Mouse (Mus musculus) 416B (cell line): ENCODE measurements at regions not wholly inside any gene's neighbourhood (a gene's known extent, or its start where the extent isn't known, plus 50 kb on each side); places are given as distances from the start of the nearest gene placed in this dataset.
A peak's percentile ranks its signal among the peaks of the same experiment; 100 is the strongest.

Experiments used
- DNase-seq: peaks from one replicate; pipeline ENCODE4 v3.0.0; 2011; ENCODE audit warnings: low read depth

DNA sequence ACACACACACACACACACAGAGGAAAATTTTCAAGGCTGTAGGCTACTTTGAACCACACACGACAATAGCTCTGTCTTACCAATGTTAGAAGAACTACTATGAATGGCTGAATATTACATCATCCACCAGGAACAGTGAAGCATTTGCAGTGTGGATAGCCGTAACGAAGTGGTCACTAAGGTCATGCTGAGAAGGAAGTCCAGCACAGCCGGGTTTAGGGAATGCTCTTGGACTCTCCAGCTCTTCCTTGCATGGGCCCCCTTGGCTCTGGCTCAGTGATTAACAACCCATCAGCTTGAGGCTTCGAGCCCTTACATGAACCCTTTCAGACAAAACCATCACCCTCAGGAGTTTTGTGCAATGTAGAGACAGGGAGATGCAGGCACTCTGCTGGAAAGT is 245.3 kb downstream of the Adamts20 start:
- DNase-seq = no peak

DNA sequence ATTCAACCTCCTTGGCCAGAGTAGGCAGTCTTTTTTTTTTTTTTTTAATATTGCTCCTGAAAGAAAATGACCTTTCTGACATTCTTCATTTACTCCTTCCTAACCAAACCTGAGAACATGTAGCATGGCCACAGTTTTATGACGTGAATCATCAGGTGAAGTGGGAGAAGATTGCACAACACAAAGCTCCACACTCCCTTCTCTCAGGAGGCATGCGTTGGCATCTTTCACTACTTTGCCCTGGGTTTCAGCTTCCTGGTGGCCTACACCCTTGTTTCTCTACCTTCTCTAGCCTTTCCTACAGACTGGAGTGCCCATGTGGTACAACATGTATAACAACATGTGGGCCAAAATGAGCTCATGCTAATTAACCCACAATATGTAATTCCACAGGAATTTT is 248.5 kb downstream of the Adamts20 start:
- DNase-seq = no peak

DNA sequence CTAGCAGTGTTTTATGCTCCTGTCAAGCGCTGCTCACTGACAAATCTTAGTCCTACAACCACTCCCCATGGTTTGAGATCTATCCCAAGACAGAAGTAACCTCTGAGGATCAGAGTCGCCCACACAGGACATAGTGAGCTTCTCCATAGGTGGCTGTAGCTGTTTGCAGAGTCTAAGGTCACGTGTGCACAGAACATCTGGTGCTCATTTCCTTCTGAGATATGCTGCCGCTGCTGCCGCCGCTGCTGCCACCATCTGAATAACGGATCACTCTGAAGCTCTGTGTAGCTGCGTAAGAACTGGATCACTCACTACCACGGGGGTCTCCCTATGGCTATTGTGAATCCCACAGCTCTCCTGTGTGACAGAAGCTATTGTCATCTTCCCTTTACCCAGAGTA is 250.8 kb downstream of the Adamts20 start:
- peak; percentile 47 for DNase-seq

DNA sequence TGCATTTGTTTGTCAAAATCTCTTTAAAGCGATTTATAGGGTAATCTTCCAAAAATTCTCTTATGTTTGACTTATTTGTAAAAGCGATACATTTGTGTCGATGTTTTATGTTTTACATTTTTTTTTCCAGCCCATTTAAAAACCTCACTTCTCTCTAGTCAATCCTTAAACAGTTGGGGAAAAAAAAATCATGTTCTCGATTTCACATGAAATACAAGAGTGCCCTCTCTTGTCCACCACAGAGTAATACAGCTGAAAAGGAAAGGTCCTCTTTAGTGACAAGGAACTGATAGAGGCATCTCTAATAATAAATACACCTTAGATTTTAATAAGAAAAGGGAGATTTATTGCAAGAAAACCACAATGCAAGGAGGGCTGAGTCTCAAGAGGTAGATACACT is 251.8 kb downstream of the Adamts20 start:
- peak; percentile 65 for DNase-seq

DNA sequence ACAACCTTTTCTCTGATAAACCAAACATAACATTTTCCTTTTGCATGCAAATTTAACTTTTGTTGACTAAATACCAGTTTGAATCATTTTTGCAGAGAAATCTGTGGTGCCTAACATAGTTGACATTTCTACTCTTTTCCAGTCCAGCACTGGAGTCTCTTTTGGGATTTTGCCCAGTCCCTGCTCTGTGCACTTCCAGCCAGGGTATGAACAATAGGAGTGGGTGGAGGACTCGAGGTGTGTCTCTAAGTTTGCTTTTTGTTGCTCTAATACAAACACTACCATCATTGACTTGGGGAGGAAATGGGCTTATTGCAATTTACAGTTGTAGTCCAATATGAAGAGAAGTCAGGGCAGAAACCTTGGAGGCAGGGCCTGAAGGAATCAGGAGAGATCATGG is 256.7 kb downstream of the Adamts20 start:
- DNase-seq = no peak

DNA sequence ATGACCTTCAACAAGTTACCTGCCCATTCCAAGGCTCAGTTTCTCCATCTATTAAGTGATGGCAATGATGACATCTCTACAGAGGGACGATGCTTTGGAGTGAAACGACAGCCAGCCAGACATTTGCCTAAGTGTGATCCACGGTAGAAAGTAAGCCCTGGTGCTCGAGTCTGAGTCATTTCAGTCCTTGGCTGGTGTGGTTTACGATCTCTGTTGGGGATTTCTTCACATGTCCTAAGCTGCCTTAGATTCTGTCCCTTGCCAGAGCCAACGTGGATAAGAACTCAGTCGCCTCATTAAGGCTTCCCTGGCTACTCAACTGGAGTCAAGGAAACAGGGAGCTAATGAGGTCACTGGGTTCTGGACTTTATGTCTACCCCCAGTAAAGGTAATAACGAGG is 258.8 kb downstream of the Adamts20 start:
- no peak for DNase-seq

DNA sequence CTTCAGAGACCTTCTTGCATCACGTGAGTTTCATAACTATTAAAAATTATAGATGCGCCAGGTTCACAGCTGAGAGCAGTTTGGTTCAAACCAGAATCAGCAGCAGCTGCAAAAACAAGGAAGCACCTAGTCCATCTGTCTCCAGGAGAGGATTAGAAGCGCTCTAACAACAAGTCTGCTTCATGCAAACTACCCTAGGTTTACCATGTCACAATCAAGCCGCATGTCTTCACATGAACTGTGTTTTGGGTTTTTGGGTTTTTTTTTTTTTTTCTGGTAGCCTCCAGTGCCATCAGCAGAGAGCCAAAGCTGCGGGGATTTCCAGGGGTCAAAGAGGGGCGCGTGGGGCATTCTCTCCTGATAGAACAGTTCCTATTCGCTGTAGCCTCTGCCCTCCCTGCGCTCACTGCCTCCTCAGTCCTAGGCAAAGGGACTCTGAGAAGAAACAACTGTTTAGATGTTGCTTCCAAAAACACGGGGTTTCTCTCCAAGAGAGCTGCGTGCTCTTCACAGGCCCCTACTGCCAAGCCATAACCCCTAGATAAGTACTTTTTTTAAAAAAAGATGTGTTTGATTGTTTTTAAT is 259.8 kb downstream of the Adamts20 start:
- DNase-seq = no peak

DNA sequence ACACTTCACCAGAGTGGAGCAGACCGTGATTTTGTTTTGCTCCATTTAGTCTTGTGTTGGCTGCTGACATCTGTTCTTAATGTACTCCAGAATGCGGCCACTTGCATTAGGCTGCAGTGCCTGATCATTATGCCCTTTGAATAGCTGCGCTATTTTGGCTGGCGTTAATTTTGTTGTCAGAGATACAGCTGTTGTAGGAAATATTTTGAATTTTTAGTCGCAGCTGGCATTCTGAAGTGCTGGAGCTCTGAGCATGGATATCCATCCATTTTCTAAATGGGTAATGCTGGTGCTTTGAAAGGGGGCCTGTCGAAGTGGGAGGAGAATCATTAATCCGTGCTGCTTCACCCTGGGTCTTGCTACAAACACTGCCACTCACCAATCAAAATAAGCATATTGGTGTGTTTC is 275.1 kb downstream of the Adamts20 start:
- DNase-seq = no peak

DNA sequence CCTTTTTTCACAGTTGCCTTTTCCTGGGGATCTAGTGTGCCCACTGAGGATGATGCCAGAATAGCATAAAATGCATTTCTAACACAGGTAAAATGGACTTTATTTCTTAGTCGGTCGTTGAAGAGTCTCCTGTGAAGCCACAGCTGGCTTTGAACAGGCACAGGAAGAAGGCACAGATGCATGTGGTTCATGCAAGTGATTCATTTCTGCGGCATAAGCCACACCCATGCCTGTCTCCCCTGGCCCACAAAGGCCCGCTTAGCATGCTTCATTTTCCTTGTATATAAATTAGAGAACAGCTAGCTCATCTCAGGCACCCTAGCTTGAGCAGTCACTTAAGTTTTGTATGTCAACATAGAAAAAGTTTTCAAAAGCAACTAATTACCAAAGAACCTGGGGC is 277.6 kb downstream of the Adamts20 start:
- DNase-seq = no peak

DNA sequence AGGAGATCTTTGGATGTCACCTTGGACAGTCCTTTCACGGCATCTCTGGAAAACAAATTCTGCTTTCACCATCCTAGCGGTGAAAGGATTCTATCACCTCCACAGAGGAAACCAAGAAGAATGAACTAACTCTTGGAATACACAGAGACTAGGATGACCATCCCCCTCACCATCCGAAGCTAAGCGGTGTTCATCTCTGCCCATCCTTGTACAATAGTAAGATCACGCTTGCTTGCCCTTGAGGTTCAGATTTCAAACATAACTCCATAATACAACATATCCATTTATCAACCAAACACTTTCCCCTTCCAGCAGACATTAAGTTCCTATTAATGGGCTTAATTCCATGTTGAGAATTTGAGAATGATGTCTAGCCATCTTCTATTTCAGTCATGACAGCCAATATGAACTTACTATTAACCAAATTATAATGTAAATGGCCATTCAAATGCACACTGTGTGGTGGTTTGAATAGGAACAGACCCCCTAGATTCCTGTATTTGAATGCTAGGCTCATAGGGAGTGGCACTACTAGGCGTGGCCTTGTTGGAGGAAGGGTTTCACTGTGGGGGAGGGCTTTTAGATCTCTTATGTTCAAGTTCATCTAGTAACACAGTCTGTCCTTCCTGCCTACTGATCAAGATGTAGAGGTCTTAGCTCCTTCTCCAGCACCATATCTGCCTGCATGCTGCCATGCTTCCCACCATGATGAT is 281.4 kb downstream of the Adamts20 start:
- no peak for DNase-seq

DNA sequence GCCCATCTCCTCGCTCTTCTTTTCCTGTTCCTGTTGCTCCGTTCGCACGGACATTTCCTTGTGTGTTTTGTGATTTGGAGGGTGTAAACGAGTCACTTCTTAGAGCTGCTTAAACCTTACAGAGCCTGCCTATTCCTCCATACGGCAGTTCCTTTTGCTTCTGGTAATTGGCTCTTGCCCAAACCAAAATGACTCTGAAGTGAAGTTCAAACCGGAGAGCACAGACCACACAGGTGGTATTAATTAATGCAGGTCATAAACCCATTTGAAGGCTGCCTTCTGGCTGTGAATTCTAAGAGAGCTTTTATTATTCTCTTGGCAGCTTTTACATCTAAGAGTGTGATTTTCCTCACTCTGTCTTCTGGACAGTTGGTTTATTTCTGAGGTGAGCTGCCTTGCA is 291.1 kb downstream of the Adamts20 start:
- no peak for DNase-seq

DNA sequence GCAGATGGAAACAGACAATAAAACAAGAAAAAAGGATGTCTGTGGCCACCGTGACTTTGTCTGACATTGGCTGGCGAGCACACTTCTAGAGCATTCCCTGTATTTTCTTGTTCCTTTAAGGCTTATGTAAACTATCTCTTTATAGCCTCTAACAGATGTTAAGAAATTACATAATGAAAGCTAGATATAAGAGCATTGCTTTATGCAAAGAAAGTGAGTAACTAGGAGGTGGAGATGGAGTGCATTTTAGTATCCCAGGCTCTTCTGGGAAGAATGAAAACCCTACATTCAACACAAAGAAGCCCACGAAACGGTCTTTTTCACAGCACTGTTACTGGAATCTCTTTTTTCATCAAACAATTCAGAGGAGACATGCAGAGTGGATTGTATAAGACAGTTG is 304.4 kb downstream of the Adamts20 start:
- no peak for DNase-seq

DNA sequence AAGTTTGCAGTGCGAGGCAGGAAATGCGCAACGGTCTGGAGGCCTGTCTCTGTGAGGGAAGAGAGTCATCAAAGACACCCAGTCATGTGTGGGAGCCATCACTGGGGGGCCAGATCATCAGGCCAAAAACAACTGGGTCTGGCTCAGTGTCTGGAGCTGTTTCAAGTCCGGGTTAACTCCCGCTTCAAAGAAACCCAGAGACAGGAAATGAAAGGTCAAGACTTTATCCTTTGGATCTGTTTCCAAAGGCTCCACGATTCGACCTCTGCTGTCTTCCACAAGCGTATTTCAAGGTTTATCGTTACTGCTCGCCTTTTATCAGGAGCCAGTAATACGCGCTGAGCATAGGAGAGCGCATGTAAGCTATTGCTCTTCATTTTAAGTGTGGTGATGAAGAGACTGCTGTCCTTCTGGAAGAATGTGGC is 325.7 kb downstream of the Adamts20 start:
- DNase-seq = no peak

DNA sequence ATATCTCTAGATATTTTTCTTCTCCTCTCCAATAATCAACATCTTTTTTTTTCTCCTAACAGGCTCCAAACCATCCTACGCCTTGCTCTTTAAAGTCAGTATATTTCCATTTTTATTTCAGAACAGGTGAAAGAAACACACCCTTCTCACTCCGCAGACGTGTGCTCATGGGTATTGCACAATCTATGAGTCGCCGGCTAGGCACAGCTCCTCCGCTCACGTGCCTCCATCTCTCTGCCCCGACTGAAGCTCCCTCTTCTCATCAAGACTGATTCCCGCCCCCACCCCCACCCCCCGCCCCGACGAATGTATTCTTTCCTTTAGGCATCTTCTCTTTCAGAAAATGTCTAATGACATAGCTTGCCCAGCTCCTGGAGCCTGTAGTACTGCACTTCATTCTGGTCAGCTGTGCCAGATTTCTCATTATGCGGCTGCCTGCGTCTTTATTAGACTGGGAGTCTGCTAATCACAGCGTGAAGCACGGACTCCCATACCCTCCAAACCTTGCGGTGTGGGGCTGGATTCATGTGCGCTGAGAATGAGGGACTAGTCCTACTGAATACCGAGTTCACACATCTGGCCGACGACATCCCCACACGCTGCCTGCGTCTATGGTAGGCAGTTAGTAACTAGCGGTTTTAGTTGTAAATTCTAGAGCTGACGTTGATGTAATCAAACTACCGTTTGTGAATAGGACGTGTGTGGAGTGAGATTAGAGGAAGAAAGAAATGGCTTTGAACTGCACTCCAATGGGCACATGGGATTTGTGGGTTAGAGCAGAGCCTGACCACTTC is 327.9 kb downstream of the Adamts20 start:
- DNase-seq = no peak

DNA sequence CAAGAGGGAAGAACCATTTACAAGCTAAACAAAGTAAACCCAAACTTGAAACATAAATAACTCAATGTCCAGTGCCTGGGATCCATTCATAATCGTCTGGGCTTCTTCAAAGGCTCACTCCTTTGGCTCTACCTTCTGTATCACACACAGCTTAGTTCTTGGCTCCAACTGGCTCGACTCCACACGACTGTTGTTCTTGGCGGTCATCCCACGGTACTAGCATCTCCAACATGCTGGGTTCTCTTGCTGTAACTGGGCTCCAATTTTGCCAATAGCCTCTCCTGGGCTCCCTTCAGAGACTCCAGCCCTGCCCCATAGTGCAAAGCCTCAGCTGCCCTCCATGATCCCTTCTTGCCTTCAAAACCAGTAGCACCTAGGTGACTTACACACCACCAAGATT is 352.4 kb downstream of the Adamts20 start:
- DNase-seq = no peak

DNA sequence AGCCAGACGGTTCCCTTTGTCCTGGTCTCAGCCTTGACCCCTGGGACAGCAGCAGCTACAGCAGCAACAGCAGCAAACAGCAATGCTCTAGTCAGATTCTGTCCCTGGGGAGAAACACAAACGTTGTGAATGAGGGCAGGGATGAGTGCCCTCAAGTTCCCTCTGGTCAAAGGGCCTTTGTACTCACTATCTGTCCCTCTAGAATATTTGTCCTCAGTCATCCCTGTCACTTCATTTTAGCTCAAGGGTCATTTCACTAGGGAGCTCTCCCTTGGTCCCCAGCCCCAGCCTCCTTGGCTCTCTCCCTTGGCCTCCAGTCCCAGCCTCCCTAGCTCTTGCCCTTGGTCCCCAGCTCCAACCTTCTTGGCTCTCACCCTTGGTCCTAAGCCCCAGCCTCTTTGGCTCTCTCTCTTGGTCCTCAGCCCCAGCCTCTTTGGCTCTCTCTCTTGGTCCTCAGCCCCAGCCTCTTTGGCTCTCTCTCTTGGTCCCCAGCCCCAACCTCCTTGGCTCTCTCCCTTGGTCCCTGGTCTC is 358.0 kb downstream of the Adamts20 start:
- no peak for DNase-seq

DNA sequence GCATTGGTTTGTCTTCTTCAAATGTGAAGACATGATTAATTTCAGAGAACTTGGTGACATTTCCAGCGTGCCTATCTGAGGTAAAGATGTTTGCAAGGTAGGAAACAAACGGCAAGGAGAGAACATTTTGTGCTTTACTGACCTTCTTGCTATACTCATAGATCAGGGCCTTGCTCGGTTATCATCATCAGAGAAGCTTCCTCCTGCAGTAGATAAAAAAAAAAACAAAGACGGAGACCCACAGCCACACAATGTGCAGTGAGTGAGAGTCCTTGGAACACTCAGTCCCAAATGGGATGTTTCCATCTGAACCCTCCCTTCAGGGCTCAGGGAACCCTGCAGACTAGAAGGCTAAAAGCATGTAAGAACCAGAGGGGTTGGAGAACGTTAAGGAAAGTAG is 374.6 kb downstream of the Adamts20 start:
- no peak for DNase-seq

DNA sequence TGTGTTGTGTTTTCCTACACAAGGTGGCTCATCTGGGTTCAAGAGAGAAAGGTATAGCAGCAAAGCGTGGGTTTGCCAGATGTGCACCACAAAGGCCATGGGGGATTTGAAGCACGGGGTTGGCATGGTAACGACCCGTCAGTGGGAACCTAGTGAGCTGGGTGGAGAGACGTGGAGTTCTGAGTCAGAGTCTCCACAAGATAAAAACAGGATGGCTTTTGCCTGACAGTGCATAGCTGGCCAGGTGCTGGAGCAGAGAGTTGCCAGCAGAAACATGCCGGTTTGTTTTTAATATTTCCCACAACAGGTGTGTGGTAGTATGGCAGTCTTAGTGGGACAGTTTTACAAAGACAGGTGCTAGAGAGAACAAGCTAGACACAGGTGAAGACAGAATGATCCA is 375.4 kb downstream of the Adamts20 start:
- no peak for DNase-seq

DNA sequence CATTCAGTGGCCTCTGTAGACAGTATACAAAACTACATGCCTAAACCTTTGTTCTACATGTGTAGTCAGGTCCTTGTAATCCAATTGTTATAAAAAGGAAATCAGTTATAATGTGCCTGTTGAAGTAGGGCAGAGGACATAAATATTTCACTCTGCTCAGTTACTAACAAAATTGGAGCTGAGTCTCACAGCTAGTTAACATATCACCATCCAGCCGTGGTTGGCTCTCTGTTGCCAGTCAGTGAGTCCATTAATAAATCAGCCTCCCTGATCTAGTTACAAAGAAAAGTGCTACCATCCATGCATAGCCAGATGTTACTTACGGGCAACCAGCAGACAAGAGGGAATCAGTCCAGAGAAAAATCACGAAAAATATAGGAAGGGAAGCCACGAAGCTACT is 382.8 kb downstream of the Adamts20 start:
- DNase-seq = no peak

DNA sequence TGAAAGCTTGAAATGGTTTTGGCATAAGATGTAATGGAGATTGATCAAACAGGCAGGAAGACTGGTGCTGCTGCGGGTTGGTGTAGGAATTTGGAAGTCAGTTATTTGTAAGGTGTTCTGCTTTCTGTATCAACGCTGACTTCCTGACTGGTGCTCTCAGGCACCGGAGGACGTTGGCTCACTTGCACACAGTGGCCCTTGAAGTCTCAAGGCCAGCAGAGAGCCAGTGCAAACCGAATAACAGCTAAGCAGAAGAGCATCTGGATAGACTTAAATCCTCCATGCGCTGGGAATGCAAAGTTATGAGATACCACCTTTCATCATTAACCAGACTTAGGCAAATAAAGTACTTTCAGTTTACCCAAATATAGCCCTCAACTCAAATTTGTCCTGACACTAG is 388.2 kb downstream of the Adamts20 start:
- DNase-seq = no peak

DNA sequence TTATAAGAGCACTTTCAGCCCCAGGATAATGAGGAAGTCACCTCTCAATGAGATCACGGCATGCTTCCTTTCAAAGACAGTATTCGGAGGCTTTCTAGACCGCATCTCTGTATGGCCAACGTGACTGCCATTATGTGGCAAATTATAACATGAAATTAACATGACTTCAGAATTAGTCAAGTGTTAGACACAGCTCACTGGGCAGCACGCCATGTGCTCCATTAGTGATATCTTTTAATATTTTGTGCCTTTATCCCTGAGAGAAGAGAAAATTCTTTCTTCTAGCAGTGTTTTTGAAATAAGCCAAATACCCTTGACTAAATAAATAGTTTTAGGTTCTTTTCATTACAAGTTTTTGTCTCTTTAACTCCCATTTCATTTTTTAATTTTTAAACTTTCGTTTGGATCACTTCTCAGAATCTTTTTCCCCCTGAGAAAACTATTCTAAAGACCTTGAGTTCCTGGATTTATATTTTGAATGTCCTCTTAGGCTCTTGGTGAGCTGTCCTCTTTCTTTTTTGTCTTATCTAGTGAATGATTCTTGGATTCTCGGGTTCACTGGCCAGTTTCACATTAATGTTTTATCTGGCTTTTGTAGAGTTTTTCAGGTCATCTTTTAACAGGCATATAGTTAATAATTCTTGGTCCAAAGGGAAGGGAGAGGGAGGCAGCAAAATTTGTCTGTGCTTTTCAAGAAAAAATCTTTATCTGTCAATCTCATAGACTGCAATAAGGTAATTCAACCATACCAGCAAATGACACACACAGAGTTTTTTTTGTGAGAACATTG is 390.9 kb downstream of the Adamts20 start:
- DNase-seq = no peak

DNA sequence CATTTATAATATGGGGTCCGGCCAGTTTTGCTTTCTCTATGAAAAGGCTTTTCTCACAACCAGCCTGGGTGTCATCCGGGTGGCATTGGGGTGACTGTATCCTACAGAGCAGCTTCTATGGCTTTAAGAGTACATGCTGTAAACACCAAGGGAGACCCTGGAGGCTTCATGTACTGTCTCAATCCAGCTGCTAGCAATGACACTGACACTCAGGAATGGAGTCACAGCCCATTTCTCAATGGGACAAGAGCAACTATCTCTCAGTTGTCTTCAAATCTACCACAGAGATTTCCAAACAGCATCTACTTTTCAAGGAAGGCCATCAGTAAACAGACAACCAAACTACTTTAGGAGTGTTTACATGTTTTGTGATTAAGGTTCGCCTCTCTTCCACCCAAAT is 397.5 kb downstream of the Adamts20 start:
- DNase-seq = no peak
